Mouse (Mus musculus) layer of hippocampus, adult 2 months (tissue): ENCODE results near the gene Zdhhc4. TPM values are rescaled to one million over a fixed set of nuclear protein-coding genes. Genes with fewer than 3 reads are reported as not detected.

Source experiments
- DNase-seq, 2 experiments: peaks; one replicate each; pipeline ENCODE4 v3.0.0; 2022; ENCODE audit warnings: low spot score in 2 of 2
- H3K27ac ChIP-seq: fragments of 200-600 bp; 2 replicates; pipeline ENCODE4 v1.8.1; 2022
- H3K4me3 ChIP-seq: fragments of 200-600 bp; 2 replicates; pipeline ENCODE4 v1.8.1; 2022; ENCODE audit warnings: mild to moderate bottlenecking
- CTCF ChIP-seq: fragments of 200-600 bp; conservative IDR thresholded peaks from 2 replicates; pipeline ENCODE4 v1.8.1; 2022; ENCODE audit warnings: antibody characterized with exemption, mild to moderate bottlenecking, moderate library complexity
- long read RNA-seq, 2 experiments: library from polyadenylated mRNA; stranded (forward); transcript quantifications; one replicate each; pipeline ENCODE4 v2.0.0; 2021; ENCODE audit warnings: borderline mapping rate in 2 of 2
- total RNA-seq, 2 experiments: library from RNA; stranded (reverse); gene quantifications; 2 replicates each; pipeline ENCODE4 v1.2.3; 2021

Gene Zdhhc4
- total RNA-seq: 10 to 100 TPM; 50.1 to 56.3 TPM
- long read RNA-seq, experiment 1, transcript Zdhhc4-201 (8 exons, 1,364 nt): major isoform, 11 of 33 reads
- long read RNA-seq, experiment 1, partial matches to known transcripts: 4 of 33 reads
- long read RNA-seq, experiment 1, other reads (novel, unspliced or antisense): 17 of 33 reads
- long read RNA-seq, experiment 2, transcript Zdhhc4-201 (8 exons, 1,364 nt): major isoform, 8 of 41 reads
- long read RNA-seq, experiment 2, partial matches to known transcripts: 4 of 41 reads
- long read RNA-seq, experiment 2, other reads (novel, unspliced or antisense): 28 of 41 reads

- peak within 1 kb of the TSS; percentile 97 for H3K4me3 ChIP-seq
- TF ChIP-seq CTCF: no peak
- peak; percentile 87 to 97 for DNase-seq
- H3K27ac ChIP-seq: peak within 1 kb of the TSS; percentile 92
Observed at GRCm38 (mm10) chr5:143328690-143329495, at the start of gene Zdhhc4. Zdhhc4 (minus strand) TSS chr5:143329256.

GRCm38 (mm10) chr5:143376156-143376555 lies 47.1 kb upstream of the Zdhhc4 start:
- DNase-seq: no peak
- peak; percentile 33 for TF ChIP-seq CTCF

GRCm38 (mm10) chr5:143375242-143375641 lies 46.2 kb upstream of the Zdhhc4 start:
- peak; percentile 29 to 61 for DNase-seq
- H3K4me3 ChIP-seq: no peak overlapping the region
- peak; percentile 92 for TF ChIP-seq CTCF
- no peak overlapping the region for H3K27ac ChIP-seq

More at GRCm38 (mm10) chr5:143376156-143376555, 47.1 kb upstream of the Zdhhc4 start:
- no peak overlapping the region for H3K4me3 ChIP-seq
- H3K27ac ChIP-seq: no peak overlapping the region

- H3K4me3 ChIP-seq: peak overlapping the region; percentile 49
- no peak overlapping the region for H3K27ac ChIP-seq
- peak; percentile 72 for TF ChIP-seq CTCF
- DNase-seq: no peak
Observed at GRCm38 (mm10) chr5:143372818-143373217, 43.8 kb upstream of the Zdhhc4 start.

GRCm38 (mm10) chr5:143371146-143371510 lies 42.1 kb upstream of the Zdhhc4 start:
- no peak for DNase-seq
- TF ChIP-seq CTCF: no peak
- Histone ChIP-seq H3K27ac (no peak overlapping the region), H3K4me3 (no peak overlapping the region)

- DNase-seq: no peak
- peak overlapping the region; percentile 36 for H3K4me3 ChIP-seq
- no peak for TF ChIP-seq CTCF
- no peak overlapping the region for H3K27ac ChIP-seq
Observed at GRCm38 (mm10) chr5:143370416-143371145, 41.5 kb upstream of the Zdhhc4 start.

GRCm38 (mm10) chr5:143369611-143370255 lies 40.7 kb upstream of the Zdhhc4 start:
- DNase-seq: no peak
- no peak overlapping the region for H3K27ac ChIP-seq
- H3K4me3 ChIP-seq: peak overlapping the region; percentile 36
- no peak for TF ChIP-seq CTCF

GRCm38 (mm10) chr5:143367931-143368330 lies 38.9 kb upstream of the Zdhhc4 start:
- no peak for DNase-seq
- Histone ChIP-seq H3K27ac (no peak overlapping the region), H3K4me3 (no peak overlapping the region)
- TF ChIP-seq CTCF: no peak

GRCm38 (mm10) chr5:143363678-143364615 lies 34.9 kb upstream of the Zdhhc4 start:
- Histone ChIP-seq H3K4me3 (peak overlapping the region; percentile 56), H3K27ac (no peak overlapping the region)
- DNase-seq: no peak
- no peak for TF ChIP-seq CTCF

GRCm38 (mm10) chr5:143361428-143361827 lies 32.4 kb upstream of the Zdhhc4 start:
- no peak overlapping the region for H3K27ac ChIP-seq
- H3K4me3 ChIP-seq: no peak overlapping the region
- TF ChIP-seq CTCF: no peak
- no peak for DNase-seq

GRCm38 (mm10) chr5:143360000-143360399 lies 30.9 kb upstream of the Zdhhc4 start:
- H3K4me3 ChIP-seq: no peak overlapping the region
- no peak for DNase-seq
- no peak overlapping the region for H3K27ac ChIP-seq
- peak; percentile 59 for TF ChIP-seq CTCF

GRCm38 (mm10) chr5:143359263-143359662 lies 30.2 kb upstream of the Zdhhc4 start:
- peak; percentile 48 for TF ChIP-seq CTCF
- DNase-seq: no peak
- Histone ChIP-seq H3K27ac (no peak overlapping the region), H3K4me3 (no peak overlapping the region)
